In the genomic region with DNA sequence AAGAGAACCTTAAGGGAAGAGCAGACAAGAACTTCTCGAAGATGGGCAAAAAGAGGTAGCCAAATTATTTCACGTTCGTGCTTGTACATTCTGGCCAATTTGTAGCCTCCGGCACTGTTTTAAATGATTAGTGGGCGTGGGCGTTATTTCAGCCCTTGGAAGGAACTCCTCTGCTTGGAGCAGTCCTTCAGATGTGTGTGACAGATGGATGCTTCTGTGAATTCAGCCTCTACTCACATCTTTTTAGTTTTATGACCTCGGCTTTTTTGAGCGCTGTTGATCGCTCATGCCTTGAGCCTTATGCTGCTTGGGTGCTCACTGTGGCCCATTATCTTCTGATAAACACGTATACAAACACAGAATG, we compare ENCODE assay signal across 8 mouse cellular contexts. TPM values are rescaled to one million over a fixed set of nuclear protein-coding genes. Genes with fewer than 3 reads are reported as not detected.
DNase-seq lines count a peak whose midpoint lies in the region; ATAC-seq and TF ChIP-seq lines count a peak whose summit lies in the region.

No protein-coding gene starts in this region.

- ATAC-seq in kidney, embryonic 16.5 days (ENCODE audit: low FRiP score, low TSS enrichment): peak; percentile 32; the same call in 1 of the 2 replicates
- ATAC-seq in intestine, embryonic 15.5 days: peak; percentile 9; the same call in 1 of the 2 replicates

- H3K79me2 ChIP-seq in myocyte (ENCODE audit: control insufficient read depth, insufficient read depth): peaks cover 3% of the 10 kb centered on the region

- H3K27me3 ChIP-seq in kidney, embryonic 16.5 days (ENCODE audit: insufficient read depth, low read length): no peaks in the 10 kb centered on the region
- H3K27me3 ChIP-seq in embryonic facial prominence, embryonic 10.5 days (replicated peaks; ENCODE audit: low read depth, poor library complexity, severe bottlenecking): peaks cover 9% of the 10 kb centered on the region
- no peaks in the 10 kb centered on the region for H3K27me3 ChIP-seq in intestine, embryonic 15.5 days (replicated peaks)
- no peaks in the 10 kb centered on the region for H3K27me3 ChIP-seq in myocyte (ENCODE audit: control insufficient read depth, insufficient read depth, insufficient read length)

- TF ChIP-seq POLR2A in myocyte (IDR thresholded peaks at IDR 0.05; ENCODE audit: insufficient read length, low read depth): no peak

- H3K4me1 ChIP-seq in kidney, embryonic 16.5 days (ENCODE audit: insufficient read depth, low read length): no peaks in the 10 kb centered on the region
- H3K4me1 ChIP-seq in embryonic facial prominence, embryonic 10.5 days: no peaks in the 10 kb centered on the region
- H3K4me1 ChIP-seq in intestine, embryonic 15.5 days (replicated peaks): no peaks in the 10 kb centered on the region

- no peak for DNase-seq in kidney, postnatal 36 days
- DNase-seq in embryonic facial prominence, embryonic 10.5 days (ENCODE audit: low spot score): no peak
- no peak for DNase-seq in adrenal gland, adult 2 months
- no peak for DNase-seq in urinary bladder, postnatal 4 days (ENCODE audit: low spot score in 2 of 2)
- DNase-seq in adipocyte (ENCODE audit: low spot score): no peak

- H3K9ac ChIP-seq in kidney, embryonic 16.5 days (replicated peaks; ENCODE audit: low read length): peak overlapping the region; percentile 58
- no peak overlapping the region for H3K9ac ChIP-seq in intestine, embryonic 15.5 days

- peak overlapping the region; percentile 98 for H3K4me2 ChIP-seq in kidney, embryonic 16.5 days (replicated peaks; ENCODE audit: low read depth, low read length)
- H3K4me2 ChIP-seq in intestine, embryonic 15.5 days (replicated peaks): peak overlapping the region; percentile 99
- H3K4me2 ChIP-seq in myocyte (ENCODE audit: low read depth): peak overlapping the region; percentile 78

- peak overlapping the region; percentile 58 for H3K4me3 ChIP-seq in kidney, embryonic 16.5 days (ENCODE audit: low read length)
- peak overlapping the region; percentile 71 for H3K4me3 ChIP-seq in embryonic facial prominence, embryonic 10.5 days
- peak overlapping the region; percentile 57 for H3K4me3 ChIP-seq in intestine, embryonic 15.5 days (replicated peaks)
- peak overlapping the region; percentile 44 for H3K4me3 ChIP-seq in myocyte

- H3ac ChIP-seq in myocyte (ENCODE audit: control insufficient read depth, insufficient read length): peak overlapping the region; percentile 51

- no peak overlapping the region for H3K27ac ChIP-seq in kidney, embryonic 16.5 days (ENCODE audit: low read length)
- 0 out of 2 replicates have a peak overlapping the region, but pooled peaks have one; percentile 69 for H3K27ac ChIP-seq in embryonic facial prominence, embryonic 10.5 days (replicated peaks)
- H3K27ac ChIP-seq in intestine, embryonic 15.5 days: no peak overlapping the region

- no peaks in the 10 kb centered on the region for H3K36me3 ChIP-seq in kidney, embryonic 16.5 days (ENCODE audit: insufficient read depth, low read length)
- H3K36me3 ChIP-seq in embryonic facial prominence, embryonic 10.5 days (replicated peaks): no peaks in the 10 kb centered on the region
- H3K36me3 ChIP-seq in intestine, embryonic 15.5 days: no peaks in the 10 kb centered on the region
- H3K36me3 ChIP-seq in myocyte (ENCODE audit: control insufficient read depth, insufficient read depth): no peaks in the 10 kb centered on the region

- 23% methylated on average over 10 of the region's 10 CpGs for WGBS in kidney, embryonic 16.5 days
- 29% methylated on average over 10 of the region's 10 CpGs for WGBS in embryonic facial prominence, embryonic 10.5 days
- 30% methylated on average over 10 of the region's 10 CpGs for WGBS in intestine, embryonic 15.5 days

- no peaks in the 10 kb centered on the region for H3K9me3 ChIP-seq in kidney, embryonic 16.5 days (ENCODE audit: low read length)
- H3K9me3 ChIP-seq in embryonic facial prominence, embryonic 10.5 days: no peaks in the 10 kb centered on the region
- no peaks in the 10 kb centered on the region for H3K9me3 ChIP-seq in intestine, embryonic 15.5 days

TF ChIP-seq in myocyte, 11 proteins besides CTCF, POLR2A, EP300 and RAD21:
- TF ChIP-seq REST (IDR thresholded peaks at IDR 0.05; ENCODE audit: insufficient read depth, insufficient read length) (no peak), USF1 (IDR thresholded peaks at IDR 0.05; ENCODE audit: low read depth) (no peak), MYOG (IDR thresholded peaks at IDR 0.05; ENCODE audit: control insufficient read depth in 1 of 3, insufficient read depth in 1 of 3, insufficient read length in 2 of 3, low read depth in 2 of 3) (no peak), CEBPB (IDR thresholded peaks at IDR 0.05; ENCODE audit: insufficient read depth, poor library complexity, severe bottlenecking) (no peak), TCF12 (IDR thresholded peaks at IDR 0.05; ENCODE audit: insufficient read depth, poor library complexity, severe bottlenecking) (no peak), POLR2AphosphoS2 (IDR thresholded peaks at IDR 0.05; ENCODE audit: insufficient read length, low read depth) (no peak), SRF (IDR thresholded peaks at IDR 0.05; ENCODE audit: control insufficient read depth, insufficient read length, low read depth) (no peak), E2F4 (IDR thresholded peaks at IDR 0.05; ENCODE audit: insufficient read depth) (no peak), MAX (IDR thresholded peaks at IDR 0.05; ENCODE audit: low read depth) (no peak), TCF3 (IDR thresholded peaks at IDR 0.05; ENCODE audit: insufficient read length, low read depth) (no peak), MYOD1 (IDR thresholded peaks at IDR 0.05; ENCODE audit: control insufficient read depth in 1 of 3, insufficient read length in 2 of 3, low read depth in 2 of 3) (no peak)
TF ChIP-seq in myocyte: peak in this region for 0.

RNA-seq across cellular contexts. Expression of gene Abcb1b, which starts 0.8 kb away (rescaled TPM):
- polyA plus RNA-seq in kidney, embryonic 16.5 days (2015; fragmentation: Nextera tagmentation; extraction: Ambion mirVana): 1.7 and 2.0 TPM in 2 replicates
- polyA plus RNA-seq in embryonic facial prominence, embryonic 10.5 days (2016; fragmentation: Nextera tagmentation; extraction: Ambion mirVana): 0.95 and 1.2 TPM in 2 replicates
- polyA plus RNA-seq in intestine, embryonic 15.5 days (2015; fragmentation: Nextera tagmentation; extraction: Ambion mirVana): 1.4 and 2.7 TPM in 2 replicates
- polyA plus RNA-seq in myocyte (2012; fragmentation: generic; extraction: Trizol): 6.8 TPM
- 1,000 to 10,000 TPM; 1,584 to 2,611 TPM for total RNA-seq in adrenal gland, adult 2 months (2021)
- 172 and 197 TPM in 2 replicates for polyA plus RNA-seq in adrenal gland, adult 2 months (2012; rRNA removed)

Comparison
In these comparisons a context has a peak if more than half of its experiments do, and no peak if none do; other contexts are left out.
1. RNA of gene Abcb1b, which starts 0.8 kb away (polyA plus RNA-seq): 172 to 197 TPM in adrenal gland, adult 2 months; 6.8 TPM in myocyte (single experiment), 1.7 to 2.0 TPM in kidney, embryonic 16.5 days, 1.4 to 2.7 TPM in intestine, embryonic 15.5 days and 0.95 to 1.2 TPM in embryonic facial prominence, embryonic 10.5 days; every median in the first group is over 10 times any median in the second.
2. Peak in every context shown above with its lines, with median percentiles within 50 percentile points of each other: H3K4me2 ChIP-seq and H3K4me3 ChIP-seq.